Mouse (Mus musculus) inflammation-experienced regulatory T-cells (primary cell): ENCODE data around the gene Ccdc106. TPM values are rescaled to one million over a fixed set of nuclear protein-coding genes. Genes with fewer than 3 reads are reported as not detected.

Experiments
- polyA plus RNA-seq, 2 experiments: library from polyadenylated mRNA; unstranded; fragments of 100-300 nt; shearing (Covaris generic); gene quantifications; one replicate each; pipeline ENCODE4 v1.2.1; 2017

The Ccdc106 gene
- polyA plus RNA-seq, result not detected

GRCm38 (mm10) chr7:5020000-5020681 is at the start of gene Ccdc106, which contains the start of gene Zfp865:
Gene Ccdc106, plus strand, starts transcription at chr7:5020553.
Gene Zfp865, plus strand, starts transcription at chr7:5020376.

GRCm38 (mm10) chr7:4971068-4971467 is 49.3 kb upstream of the Ccdc106 start, which contains the start of gene Sbk3:
Gene Sbk3, minus strand, starts transcription at chr7:4971168.

GRCm38 (mm10) chr7:4996003-4996895 is 24.1 kb upstream of the Ccdc106 start, which contains the start of gene Zfp579:
Gene Zfp579, minus strand, starts transcription at chr7:4996158.

GRCm38 (mm10) chr7:5014251-5015117 is 5.9 kb upstream of the Ccdc106 start, which contains the start of the genes Zfp524 and Fiz1:
Gene Zfp524, plus strand, starts transcription at chr7:5014415.
Gene Fiz1, minus strand, starts transcription at chr7:5014697.

GRCm38 (mm10) chr7:5015118-5016001 is 5.0 kb upstream of the Ccdc106 start, which contains the start of gene Gm44973:
Gene Gm44973, plus strand, starts transcription at chr7:5015496.

GRCm38 (mm10) chr7:5033818-5034217 is 13.5 kb downstream of the Ccdc106 start, which contains the start of gene 4632433K11Rik:
Gene 4632433K11Rik, plus strand, starts transcription at chr7:5034118.

GRCm38 (mm10) chr7:5038109-5038732 is 17.9 kb downstream of the Ccdc106 start, which contains the start of gene Zfp784:
Gene Zfp784, minus strand, starts transcription at chr7:5038446.

GRCm38 (mm10) chr7:5051193-5052192 is 31.1 kb downstream of the Ccdc106 start, which contains the start of gene Zfp580:
Gene Zfp580, plus strand, starts transcription at chr7:5051538.

GRCm38 (mm10) chr7:5061774-5062359 is 41.5 kb downstream of the Ccdc106 start, which contains the start of gene U2af2:
Gene U2af2, plus strand, starts transcription at chr7:5062143.

GRCm38 (mm10) chr7:5080010-5080751 is 59.8 kb downstream of the Ccdc106 start, which contains the start of gene Epn1:
Gene Epn1, plus strand, starts transcription at chr7:5080235.

Other genes with a start within 250 kb of the Ccdc106 start
- gene Fam71e2, start 249.3 kb upstream of the Ccdc106 start, polyA plus RNA-seq, result not detected
- gene Il11, start 237.7 kb upstream of the Ccdc106 start, polyA plus RNA-seq, result under 1 TPM; 0.18 to 0.23 TPM
- 1 to 10 TPM in 1 of 2 experiments, under 1 TPM in 1; 0.37 to 1.1 TPM for gene Tmem190, start 237.6 kb upstream of the Ccdc106 start, polyA plus RNA-seq
- gene Tmem238, start 230.9 kb upstream of the Ccdc106 start, polyA plus RNA-seq, result 10 to 100 TPM; 11.1 to 18.2 TPM
- 100 to 1,000 TPM; 268 to 278 TPM for gene Rpl28, start 227.7 kb upstream of the Ccdc106 start, polyA plus RNA-seq
- gene Ube2s, start 208.0 kb upstream of the Ccdc106 start, polyA plus RNA-seq, result 100 to 1,000 TPM in 1 of 2 experiments, 10 to 100 TPM in 1; 99.5 to 166 TPM
- not detected for gene Shisa7, start 175.9 kb upstream of the Ccdc106 start, polyA plus RNA-seq
- gene Isoc2b, start 150.3 kb upstream of the Ccdc106 start, polyA plus RNA-seq, result 10 to 100 TPM; 23.8 to 37.5 TPM
- gene Isoc2a, start 143.4 kb upstream of the Ccdc106 start, polyA plus RNA-seq, result 1 to 10 TPM in 1 of 2 experiments, under 1 TPM in 1; 0.75 to 1.2 TPM
- under 1 TPM in 1 of 2 experiments, not detected in 1; 0.12 TPM for gene Gm36210, start 114.0 kb upstream of the Ccdc106 start, polyA plus RNA-seq
- gene Zfp628, start 105.3 kb upstream of the Ccdc106 start, polyA plus RNA-seq, result 1 to 10 TPM; 2.0 to 2.2 TPM
- gene Nat14, start 98.5 kb upstream of the Ccdc106 start, polyA plus RNA-seq, result under 1 TPM; 0.27 to 0.86 TPM
- gene Ssc5d, start 94.8 kb upstream of the Ccdc106 start, polyA plus RNA-seq, result under 1 TPM; 0.27 to 0.40 TPM
- under 1 TPM in 1 of 2 experiments, not detected in 1; 0.51 TPM for gene Sbk2, start 56.1 kb upstream of the Ccdc106 start, polyA plus RNA-seq
- gene Sbk3, start 49.4 kb upstream of the Ccdc106 start, polyA plus RNA-seq, result under 1 TPM in 1 of 2 experiments, not detected in 1; 0.26 TPM
- gene Zfp579, start 24.4 kb upstream of the Ccdc106 start, polyA plus RNA-seq, result 10 to 100 TPM; 20.6 to 23.4 TPM
- 10 to 100 TPM; 31.2 to 51.7 TPM for gene Zfp524, start 6.1 kb upstream of the Ccdc106 start, polyA plus RNA-seq
- gene Fiz1, start 5.9 kb upstream of the Ccdc106 start, polyA plus RNA-seq, result 10 to 100 TPM; 41.3 to 45.3 TPM
- 1 to 10 TPM; 6.1 to 8.1 TPM for gene Gm44973, start 5.1 kb upstream of the Ccdc106 start, polyA plus RNA-seq
- gene Zfp865, start 177 bp upstream of the Ccdc106 start, polyA plus RNA-seq, result 1 to 10 TPM; 7.8 to 8.4 TPM
- gene 4632433K11Rik, start 13.6 kb downstream of the Ccdc106 start, polyA plus RNA-seq, result not detected
- 1 to 10 TPM; 3.9 to 4.1 TPM for gene Zfp784, start 17.9 kb downstream of the Ccdc106 start, polyA plus RNA-seq
- 1 to 10 TPM; 2.6 to 4.7 TPM for gene Zfp580, start 31.0 kb downstream of the Ccdc106 start, polyA plus RNA-seq
- 100 to 1,000 TPM in 1 of 2 experiments, 10 to 100 TPM in 1; 92.7 to 102 TPM for gene U2af2, start 41.6 kb downstream of the Ccdc106 start, polyA plus RNA-seq
- 10 to 100 TPM; 24.1 to 34.1 TPM for gene Epn1, start 59.7 kb downstream of the Ccdc106 start, polyA plus RNA-seq
- under 1 TPM in 1 of 2 experiments, not detected in 1; 0.22 TPM for gene Rfpl4, start 96.4 kb downstream of the Ccdc106 start, polyA plus RNA-seq
- gene Rasl2-9, start 105.4 kb downstream of the Ccdc106 start, polyA plus RNA-seq, result 1 to 10 TPM in 1 of 2 experiments, not detected in 1; 2.4 TPM
- under 1 TPM; 0.04 to 0.17 TPM for gene Vmn1r55, start 129.1 kb downstream of the Ccdc106 start, polyA plus RNA-seq
- not detected for gene Vmn1r56, start 176.2 kb downstream of the Ccdc106 start, polyA plus RNA-seq
- gene Vmn1r57, start 197.9 kb downstream of the Ccdc106 start, polyA plus RNA-seq, result under 1 TPM in 1 of 2 experiments, not detected in 1; 0.65 TPM